Mouse (Mus musculus) T-cell, adult 2 months (primary cell): ENCODE data around the gene Nfatc2ip.

Experiments
- DNase-seq: peaks from one replicate; pipeline ENCODE4 v3.0.0; 2022; ENCODE audit warnings: low spot score

Gene Nfatc2ip

GRCm38 (mm10) chr7:126396298-126397119 is at the start of gene Nfatc2ip:
TSS of gene Nfatc2ip (minus strand) at chr7:126396737.
- DNase-seq = peak; percentile 95

DNA sequence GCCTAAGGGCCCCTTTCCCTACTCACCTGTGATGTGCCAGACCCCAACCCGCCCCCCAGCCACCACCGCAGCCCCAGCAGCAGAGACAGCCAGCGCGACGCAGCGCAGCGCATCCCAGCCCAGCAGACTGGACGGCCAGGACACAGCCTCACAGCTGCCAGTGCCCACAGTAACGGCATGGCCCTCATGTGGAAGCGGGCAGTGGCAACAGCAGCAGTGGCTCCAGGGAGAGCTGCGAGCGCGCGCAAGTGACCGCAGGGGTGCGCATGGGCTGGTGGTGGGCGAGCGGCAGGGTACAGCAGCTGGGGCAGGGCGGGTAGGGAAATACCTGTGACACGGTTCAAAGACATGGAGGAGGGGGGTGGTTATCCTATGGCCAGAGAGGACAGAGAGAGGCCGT is 49.7 kb upstream of the Nfatc2ip start:
- no peak for DNase-seq

DNA sequence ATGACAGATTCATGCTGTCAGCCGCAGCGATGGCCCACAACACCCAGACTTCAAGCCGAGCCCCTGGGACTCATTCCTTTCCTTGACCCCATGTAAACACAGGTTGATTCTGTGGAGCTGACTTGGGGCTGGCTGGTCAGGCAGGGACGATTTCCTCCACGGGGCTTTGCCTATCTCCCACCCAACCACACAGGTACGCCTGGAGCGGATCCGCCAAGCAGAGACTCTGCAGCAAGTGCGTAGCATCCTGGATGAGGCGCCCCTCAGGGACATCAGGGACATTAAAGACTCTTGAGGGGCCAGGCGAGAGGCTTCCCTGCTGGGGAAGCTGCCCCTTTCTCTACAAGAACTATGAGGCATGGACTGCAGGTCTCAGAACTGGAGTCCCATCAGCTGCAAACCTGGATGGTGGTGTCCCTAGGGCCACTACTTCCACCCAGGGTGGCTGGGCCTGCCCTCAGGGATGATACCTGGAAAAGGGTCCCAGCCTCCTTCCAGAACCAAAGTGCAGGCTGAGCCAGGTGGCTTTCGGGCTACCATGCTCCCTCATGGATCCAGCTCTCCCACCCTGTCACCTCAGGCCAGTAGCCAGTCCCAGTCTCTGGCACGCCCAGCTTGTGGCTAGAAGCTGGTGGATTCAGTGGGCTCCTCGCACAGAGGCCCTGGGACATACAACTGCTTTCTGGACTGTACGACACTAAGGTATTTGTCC is 48.7 kb upstream of the Nfatc2ip start:
- no peak for DNase-seq

DNA sequence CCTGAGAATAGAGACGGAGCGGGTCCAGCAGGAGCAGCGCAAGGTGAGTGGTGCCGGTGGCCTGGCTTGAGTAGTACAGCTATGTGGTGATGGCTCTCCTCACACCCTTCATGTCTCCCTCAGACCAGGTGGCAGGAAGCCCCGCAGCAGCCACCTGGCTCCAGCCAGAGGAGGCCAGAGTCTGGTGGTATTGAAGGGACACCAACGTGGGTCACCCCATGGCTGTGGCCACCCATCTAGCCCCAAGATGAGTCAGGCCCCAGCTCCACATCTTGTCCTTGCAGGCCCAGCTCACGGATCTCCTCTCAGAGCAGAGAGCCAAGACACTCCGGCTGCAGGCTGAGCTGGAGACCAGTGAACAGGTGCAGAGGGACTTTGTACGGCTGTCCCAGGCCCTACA is 48.0 kb upstream of the Nfatc2ip start:
- DNase-seq = no peak

DNA sequence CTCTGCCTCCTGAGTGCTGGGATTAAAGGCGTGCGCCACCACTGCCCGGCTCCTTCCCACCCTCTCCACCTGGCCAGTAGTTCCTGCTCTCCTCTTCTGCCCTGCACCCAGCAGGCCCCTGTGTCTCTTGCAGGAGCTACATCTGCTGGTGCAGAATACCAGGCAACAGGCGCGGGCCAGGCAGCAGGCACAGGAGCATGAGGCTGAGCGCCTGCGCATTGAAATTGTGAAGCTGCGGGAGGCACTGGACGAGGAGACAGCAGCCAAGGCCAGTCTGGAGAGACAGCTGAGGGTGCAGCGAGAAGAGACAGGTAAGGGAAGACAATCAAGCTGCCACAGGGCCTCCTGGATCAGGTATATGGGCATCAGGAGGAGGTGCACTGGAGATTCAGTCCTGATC is 47.5 kb upstream of the Nfatc2ip start:
- no peak for DNase-seq

DNA sequence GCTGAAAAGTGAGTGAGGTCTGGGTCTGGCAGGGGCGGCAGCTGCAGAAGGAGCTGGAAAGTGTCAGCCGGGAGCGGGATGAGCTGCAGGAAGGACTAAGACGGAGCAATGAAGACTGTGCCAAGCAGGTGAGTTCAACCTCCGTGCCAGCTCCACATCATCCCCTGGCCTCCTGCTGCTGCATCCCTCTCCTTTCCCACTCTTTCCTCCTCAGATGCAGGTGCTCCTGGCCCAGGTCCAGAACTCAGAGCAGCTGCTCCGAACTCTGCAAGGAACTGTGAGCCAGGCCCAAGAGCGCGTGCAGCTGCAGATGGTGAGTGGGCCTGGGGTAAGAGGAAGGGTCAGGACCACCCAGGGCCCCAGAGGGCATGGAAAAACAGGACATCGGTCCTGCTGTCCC is 43.6 kb upstream of the Nfatc2ip start:
- DNase-seq = no peak

- DNase-seq = peak; percentile 57
Measured at GRCm38 (mm10) chr7:126436851-126437250, 40.3 kb upstream of the Nfatc2ip start.

DNA sequence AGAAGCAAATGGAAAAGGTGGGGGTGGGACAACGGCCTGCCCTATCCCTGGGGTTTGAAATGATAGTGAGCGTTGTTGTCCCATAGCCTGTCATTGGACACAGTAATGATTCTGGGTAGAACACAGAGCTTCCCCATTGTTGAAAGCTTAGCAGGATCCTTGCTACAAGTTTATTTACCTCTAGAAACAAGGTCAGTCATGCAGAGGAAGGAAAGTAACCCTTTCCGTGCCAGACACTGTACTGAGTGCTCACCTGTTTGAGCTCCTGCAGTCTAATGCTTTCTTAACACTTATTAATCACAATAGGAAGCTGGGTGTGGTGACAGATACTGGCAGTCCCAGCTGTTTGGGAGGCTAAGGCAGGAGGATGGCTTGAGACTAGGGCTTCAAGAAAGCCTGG is 39.3 kb upstream of the Nfatc2ip start:
- no peak for DNase-seq

DNA sequence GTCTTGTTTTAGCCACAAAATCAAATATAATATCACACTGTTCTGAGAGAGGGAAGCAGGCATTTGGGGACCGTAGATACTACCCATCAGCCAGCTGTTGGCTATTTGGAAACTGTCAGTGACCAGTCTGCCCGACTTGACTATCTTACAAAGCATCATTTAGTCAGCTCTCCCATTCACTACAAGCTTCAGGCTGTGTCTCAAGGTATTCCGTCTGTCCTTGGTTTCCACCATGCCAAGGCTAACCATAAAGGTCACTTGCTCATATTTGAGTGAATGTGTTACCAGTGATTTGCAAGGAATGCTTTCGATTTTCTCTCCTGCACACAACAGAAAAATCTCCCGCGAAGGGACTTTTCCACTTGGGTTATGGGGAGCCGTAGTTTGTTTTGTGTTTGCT is 38.2 kb upstream of the Nfatc2ip start:
- no peak for DNase-seq

GRCm38 (mm10) chr7:126430167-126430566 is 33.6 kb upstream of the Nfatc2ip start:
- DNase-seq = no peak

- DNase-seq = no peak
Measured at GRCm38 (mm10) chr7:126429503-126429898, 33.0 kb upstream of the Nfatc2ip start.

DNA sequence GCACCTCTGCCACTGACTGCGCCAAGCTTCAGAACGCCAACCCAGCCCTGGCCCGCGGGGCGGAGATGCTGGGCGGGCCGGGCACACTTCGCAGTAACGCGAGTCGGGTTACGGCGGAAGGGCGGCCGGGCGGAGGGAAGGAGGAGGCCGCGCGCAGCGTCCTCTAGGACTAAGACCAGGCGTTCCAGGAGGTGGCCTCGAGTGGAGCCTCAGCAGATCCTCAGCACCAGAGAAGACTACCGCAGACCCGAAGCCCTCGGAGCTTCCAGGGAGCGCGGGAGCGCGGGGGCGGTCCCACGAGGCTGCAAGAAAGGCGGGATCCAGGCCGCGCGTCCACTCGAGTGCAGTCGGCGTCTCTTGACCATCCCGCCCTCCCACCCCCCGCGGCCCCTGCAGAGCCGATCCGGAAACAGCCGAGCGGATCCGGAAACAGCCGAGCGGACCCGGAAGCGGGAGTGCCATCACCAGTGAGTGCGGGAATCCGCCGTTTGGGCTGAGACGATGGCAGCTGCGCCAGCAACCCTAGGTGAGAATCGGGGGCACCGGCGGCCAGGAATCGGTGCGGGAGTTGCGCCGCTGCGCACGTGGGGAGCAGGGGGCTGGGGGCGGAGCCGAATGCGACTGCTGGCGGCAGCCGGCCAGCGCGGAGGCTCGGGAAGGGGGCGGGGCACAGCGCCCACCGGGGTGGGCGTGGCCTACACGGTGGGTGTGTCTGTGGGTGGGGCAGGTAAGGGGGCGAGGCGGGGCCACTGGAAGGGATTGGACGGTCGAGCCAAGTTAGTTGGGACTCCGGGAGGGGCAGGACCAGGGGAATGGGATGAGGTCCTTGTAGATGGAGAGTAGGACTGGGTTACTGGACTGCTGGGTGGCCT is 32.3 kb upstream of the Nfatc2ip start, which contains the start of gene Rabep2:
Gene Rabep2, plus strand, starts transcription at position 129 of the 872 bp plus-strand sequence.
- peak; percentile 78 for DNase-seq

- DNase-seq = no peak
Measured at GRCm38 (mm10) chr7:126428154-126428553, 31.6 kb upstream of the Nfatc2ip start.

GRCm38 (mm10) chr7:126427323-126427860 is 30.9 kb upstream of the Nfatc2ip start:
- no peak for DNase-seq

GRCm38 (mm10) chr7:126424161-126424560 is 27.6 kb upstream of the Nfatc2ip start:
- no peak for DNase-seq

DNA sequence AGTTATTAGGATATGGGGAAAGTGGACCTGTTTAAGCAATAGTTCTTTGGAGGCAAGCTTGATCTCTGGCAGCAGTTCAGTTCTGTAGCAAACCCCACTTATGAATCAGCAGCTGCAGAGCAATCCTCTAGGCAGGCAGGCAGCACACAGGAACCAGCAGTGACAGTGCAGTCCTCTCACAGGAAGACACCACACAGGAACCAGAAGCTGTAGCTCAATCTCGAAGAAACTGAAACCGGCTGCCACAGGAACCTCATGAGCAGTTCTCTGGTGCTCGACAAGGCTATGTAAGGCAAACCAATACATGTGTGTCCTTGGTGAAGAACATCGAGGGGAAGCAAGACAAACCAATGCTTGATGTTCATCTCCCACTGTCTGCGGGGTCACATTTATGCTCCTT is 25.2 kb upstream of the Nfatc2ip start:
- DNase-seq = peak; percentile 25

GRCm38 (mm10) chr7:126418496-126418895 is 22.0 kb upstream of the Nfatc2ip start:
- DNase-seq = no peak

GRCm38 (mm10) chr7:126417606-126418005 is 21.1 kb upstream of the Nfatc2ip start:
- DNase-seq = no peak

- DNase-seq = no peak
Measured at GRCm38 (mm10) chr7:126417045-126417444, 20.5 kb upstream of the Nfatc2ip start.

- DNase-seq = peak; percentile 44
Measured at GRCm38 (mm10) chr7:126416615-126417014, 20.1 kb upstream of the Nfatc2ip start.

DNA sequence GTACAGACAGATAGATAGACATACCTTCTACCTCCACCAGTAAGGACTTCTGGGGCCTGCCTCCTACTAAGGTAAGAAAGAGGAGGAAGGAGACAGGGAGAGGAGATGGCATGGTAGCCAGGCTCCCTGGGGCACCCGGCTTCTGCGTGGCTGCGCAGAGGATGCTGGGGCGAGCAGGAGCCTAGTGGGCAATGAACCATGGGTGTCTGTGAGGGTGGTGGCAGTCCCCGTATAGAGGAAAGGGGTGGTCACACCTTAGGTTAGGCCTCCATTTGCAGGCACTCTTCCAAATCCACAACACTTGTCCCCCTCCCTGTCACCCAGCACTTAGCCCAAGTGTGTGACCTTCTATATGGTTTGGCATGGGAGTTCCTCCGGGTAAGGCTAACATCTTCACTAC is 18.2 kb upstream of the Nfatc2ip start, which contains the start of gene Cd19:
Gene Cd19, minus strand, starts transcription at position 165 of the 400 bp plus-strand sequence.
- DNase-seq = no peak

GRCm38 (mm10) chr7:126411061-126411460 is 14.5 kb upstream of the Nfatc2ip start:
- DNase-seq = no peak
